Mouse (Mus musculus): Measurements from ENCODE around the gene Olfr888.

- TF ChIP-seq CTCF (IDR thresholded peaks at IDR 0.05; ENCODE audit: control insufficient read depth, insufficient read depth, insufficient replicate concordance, low read depth, low read length) = no peak
- TF ChIP-seq POLR2A (IDR thresholded peaks at IDR 0.05; ENCODE audit: control insufficient read depth, low read depth, low read length) = no peak
These were observed 46.9 kb upstream of the Olfr888 start, which contains the start of gene Olfr885 for GRCm38 (mm10) chr9:38061022-38061421.

Data from testis, adult 2 months (tissue).